Mouse (Mus musculus) heart, embryonic 14.5 days (tissue): ENCODE measurements around the gene Syt7. TPM values are rescaled to one million over a fixed set of nuclear protein-coding genes. Genes with fewer than 3 reads are reported as not detected.
A peak's percentile ranks its signal among the peaks of the same experiment; 100 is the strongest.

Experiments
- ATAC-seq: fragments of 200-750 bp; cut with Nextera tagmentation; 2 replicates; pipeline ENCODE4 v1.8.0; 2017; ENCODE audit warnings: low read depth, moderate TSS enrichment; ENCODE audit not compliant: insufficient number of reproducible peaks, insufficient read depth, low FRiP score
- H3K27ac ChIP-seq, 2 experiments: fragments of 200-500 bp in 1 of 2; fragments of 300-500 bp in 1 of 2; sonication (generic) in 1 of 2; replicated peaks in 1 of 2; 2 replicates each; pipeline ENCODE4 v1.5.1; 2012 to 2014; ENCODE audit warnings: low read depth in 2 of 2, low read length in 2 of 2, control low read depth in 1 of 2, mild to moderate bottlenecking in 1 of 2, mixed read lengths in 1 of 2; ENCODE audit not compliant: control insufficient read depth in 1 of 2, insufficient read depth in 1 of 2
- H3K27me3 ChIP-seq: fragments of 300-500 bp; sonication (generic); 2 replicates; pipeline ENCODE4 v1.6.1; 2014; ENCODE audit warnings: mild to moderate bottlenecking, low read length, control low read depth; ENCODE audit not compliant: control insufficient read depth, insufficient read depth
- H3K36me3 ChIP-seq: fragments of 300-500 bp; sonication (generic); 2 replicates; pipeline ENCODE4 v1.6.1; 2014; ENCODE audit warnings: mild to moderate bottlenecking, control low read depth, low read length, mixed read lengths; ENCODE audit not compliant: control insufficient read depth, insufficient read depth
- H3K4me1 ChIP-seq, 2 experiments: fragments of 200-500 bp in 1 of 2; fragments of 300-500 bp in 1 of 2; sonication (generic) in 1 of 2; 2 replicates each; pipeline ENCODE4 v1.6.1; 2012 to 2014; ENCODE audit warnings: low read length in 2 of 2, control low read depth in 1 of 2, mixed read lengths in 1 of 2; ENCODE audit not compliant: control insufficient read depth in 2 of 2, insufficient read depth in 2 of 2
- H3K4me2 ChIP-seq: fragments of 300-500 bp; sonication (generic); 2 replicates; pipeline ENCODE4 v1.6.1; 2014; ENCODE audit warnings: mild to moderate bottlenecking, low read length
- H3K4me3 ChIP-seq, 2 experiments: fragments of 200-500 bp in 1 of 2; fragments of 300-500 bp in 1 of 2; sonication (generic) in 1 of 2; 2 replicates each; pipeline ENCODE4 v1.5.1; 2012 to 2014; ENCODE audit warnings: low read length in 2 of 2, mild to moderate bottlenecking in 2 of 2, control low read depth in 1 of 2, low read depth in 1 of 2, moderate library complexity in 1 of 2; ENCODE audit not compliant: control insufficient read depth in 1 of 2, insufficient read depth in 1 of 2
- H3K9ac ChIP-seq: fragments of 300-500 bp; sonication (generic); 2 replicates; pipeline ENCODE4 v1.6.1; 2014; ENCODE audit warnings: mild to moderate bottlenecking, low read length
- H3K9me3 ChIP-seq: fragments of 300-500 bp; sonication (generic); 2 replicates; pipeline ENCODE4 v1.6.1; 2016; ENCODE audit warnings: low read length, control low read depth; ENCODE audit not compliant: control insufficient read depth
- WGBS: fragments of 180-500 bp; shearing (Covaris S2); extraction: QIAGEN DNeasy Blood & Tissue Kit; methylation state at CpG from one replicate; pipeline ENCODE4 v1.1.7; 2014; 5-methylcytosine and 5-hydroxymethylcytosine counted together
- polyA plus RNA-seq: library from polyadenylated mRNA; unstranded; fragments of >200 nt; fragmentation: Nextera tagmentation; extraction: Ambion mirVana; gene quantifications from 2 replicates; pipeline ENCODE4 v1.2.1, GENCODE M21; 2014

Gene Syt7
- polyA plus RNA-seq, 1 experiment from 2014 or later = 0.92 TPM

GRCm38 (mm10) chr19:10413701-10414242 is 24.9 kb downstream of the Syt7 start:
- H3K4me1 ChIP-seq = peaks cover 23 to 25% of the 10 kb centered on the region in 2 experiments
- ATAC-seq = no peak
- H3K4me3 ChIP-seq = peak overlapping the region in 1 of 2 experiments; percentile 17; a peak in 3 of 4 replicates
- no peaks in the 10 kb centered on the region for H3K9me3 ChIP-seq
- peak overlapping the region; percentile 55 for H3K4me2 ChIP-seq
- H3K36me3 ChIP-seq = no peaks in the 10 kb centered on the region
- H3K27ac ChIP-seq = no peak overlapping the region
- 1% methylated on average over 18 of the region's 19 CpGs for WGBS
- no peak overlapping the region; the same call in 1 of the 2 replicates for H3K9ac ChIP-seq
- peaks cover 10% of the 10 kb centered on the region; the same call in 1 of the 2 replicates for H3K27me3 ChIP-seq

- no peak for ATAC-seq
- no peak overlapping the region for H3K27ac ChIP-seq
- H3K9me3 ChIP-seq = no peaks in the 10 kb centered on the region
- WGBS = 67% methylated on average over 5 of the region's 5 CpGs
- H3K27me3 ChIP-seq = peaks cover 10% of the 10 kb centered on the region; the same call in 1 of the 2 replicates
- no peaks in the 10 kb centered on the region for H3K36me3 ChIP-seq
- peaks cover 23 to 25% of the 10 kb centered on the region in 2 experiments for H3K4me1 ChIP-seq
- no peak overlapping the region for H3K4me3 ChIP-seq
- no peak overlapping the region for H3K9ac ChIP-seq
- no peak overlapping the region for H3K4me2 ChIP-seq
Measured at GRCm38 (mm10) chr19:10415508-10415907, 26.6 kb downstream of the Syt7 start.

- no peaks in the 10 kb centered on the region for H3K36me3 ChIP-seq
- H3K4me3 ChIP-seq = peak overlapping the region in 1 of 2 experiments; percentile 7; a peak in 1 of 4 replicates
- peaks cover 14% of the 10 kb centered on the region; the same call in 1 of the 2 replicates for H3K27me3 ChIP-seq
- peak overlapping the region; percentile 94 to 98 for H3K27ac ChIP-seq
- H3K4me2 ChIP-seq = peak overlapping the region; percentile 60
- 22% methylated on average over 8 of the region's 8 CpGs for WGBS
- no peaks in the 10 kb centered on the region for H3K9me3 ChIP-seq
- H3K9ac ChIP-seq = peak overlapping the region; percentile 64
- ATAC-seq = peak; percentile 82
- H3K4me1 ChIP-seq = peaks cover 24 to 27% of the 10 kb centered on the region in 2 experiments
Measured at GRCm38 (mm10) chr19:10416889-10417288, 28.0 kb downstream of the Syt7 start.

- H3K9me3 ChIP-seq = no peaks in the 10 kb centered on the region
- peak overlapping the region; percentile 60 for H3K4me2 ChIP-seq
- H3K9ac ChIP-seq = peak overlapping the region; percentile 64
- peaks cover 28 to 29% of the 10 kb centered on the region in 2 experiments for H3K4me1 ChIP-seq
- 15% methylated on average over 12 of the region's 12 CpGs for WGBS
- peaks cover 13% of the 10 kb centered on the region; the same call in 1 of the 2 replicates for H3K27me3 ChIP-seq
- peak overlapping the region; percentile 94 to 98 for H3K27ac ChIP-seq
- ATAC-seq = peak; percentile 82
- H3K4me3 ChIP-seq = peak overlapping the region in 1 of 2 experiments; percentile 7; a peak in 1 of 4 replicates
- H3K36me3 ChIP-seq = no peaks in the 10 kb centered on the region
Measured at GRCm38 (mm10) chr19:10417436-10417835, 28.5 kb downstream of the Syt7 start.

- H3K4me1 ChIP-seq = peaks cover 16 to 22% of the 10 kb centered on the region in 2 experiments
- ATAC-seq = no peak
- no peak overlapping the region for H3K27ac ChIP-seq
- peak overlapping the region; percentile 24 to 30 for H3K4me3 ChIP-seq
- WGBS = 3% methylated on average over 51 of the region's 53 CpGs
- H3K9ac ChIP-seq = peak overlapping the region; percentile 61
- H3K4me2 ChIP-seq = peak overlapping the region; percentile 73
- H3K9me3 ChIP-seq = no peaks in the 10 kb centered on the region
- H3K27me3 ChIP-seq = peaks cover 10% of the 10 kb centered on the region; the same call in 1 of the 2 replicates
- H3K36me3 ChIP-seq = no peaks in the 10 kb centered on the region
Measured at GRCm38 (mm10) chr19:10421986-10422976, 33.4 kb downstream of the Syt7 start.

DNA sequence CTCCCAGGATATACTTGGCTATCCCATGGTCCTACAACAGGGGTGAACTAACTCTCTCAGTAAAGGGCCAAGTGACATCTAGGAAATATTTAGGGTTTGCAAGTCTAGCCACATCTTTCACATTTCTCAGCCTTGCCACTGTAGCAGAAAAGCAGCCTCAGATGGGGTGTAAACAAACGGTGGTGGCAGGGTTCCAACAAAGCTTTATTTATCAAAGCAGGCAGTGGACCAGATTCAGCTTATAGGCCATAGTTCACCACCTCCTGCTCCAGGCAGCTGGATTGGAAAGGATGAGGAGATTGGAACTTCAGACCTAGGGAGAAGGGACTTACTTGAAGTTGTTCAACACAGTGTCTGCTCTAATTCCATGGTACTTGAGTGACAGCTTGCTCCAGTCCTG is 35.9 kb downstream of the Syt7 start:
- Histone ChIP-seq H3K9me3 (no peaks in the 10 kb centered on the region), H3K9ac (no peak overlapping the region), H3K27ac (no peak overlapping the region), H3K4me2 (no peak overlapping the region), H3K4me1 (peaks cover 5 to 18% of the 10 kb centered on the region in 2 experiments; a peak in 3 of 4 replicates), H3K4me3 (no peak overlapping the region), H3K36me3 (no peaks in the 10 kb centered on the region), H3K27me3 (peaks cover 10% of the 10 kb centered on the region; the same call in 1 of the 2 replicates)
- 72% methylated on average over 1 of the region's 1 CpGs for WGBS
- ATAC-seq = no peak

GRCm38 (mm10) chr19:10425484-10426270 is 36.8 kb downstream of the Syt7 start:
- Histone ChIP-seq H3K4me2 (no peak overlapping the region), H3K4me1 (peaks cover 5 to 22% of the 10 kb centered on the region in 2 experiments; a peak in 3 of 4 replicates), H3K27me3 (peaks cover 10% of the 10 kb centered on the region; the same call in 1 of the 2 replicates), H3K9ac (no peak overlapping the region), H3K4me3 (no peak overlapping the region), H3K36me3 (no peaks in the 10 kb centered on the region), H3K9me3 (no peaks in the 10 kb centered on the region), H3K27ac (no peak overlapping the region)
- 48% methylated on average over 13 of the region's 13 CpGs for WGBS
- no peak for ATAC-seq
